Mouse (Mus musculus) brain, embryonic 18.5 days (tissue): ENCODE data around the gene Abcc4.

Experiments used
- DNase-seq: peaks from one replicate; pipeline ENCODE4 v3.0.0-alpha.2; 2012; ENCODE audit warnings: low read depth, low spot score

Gene Abcc4

DNA sequence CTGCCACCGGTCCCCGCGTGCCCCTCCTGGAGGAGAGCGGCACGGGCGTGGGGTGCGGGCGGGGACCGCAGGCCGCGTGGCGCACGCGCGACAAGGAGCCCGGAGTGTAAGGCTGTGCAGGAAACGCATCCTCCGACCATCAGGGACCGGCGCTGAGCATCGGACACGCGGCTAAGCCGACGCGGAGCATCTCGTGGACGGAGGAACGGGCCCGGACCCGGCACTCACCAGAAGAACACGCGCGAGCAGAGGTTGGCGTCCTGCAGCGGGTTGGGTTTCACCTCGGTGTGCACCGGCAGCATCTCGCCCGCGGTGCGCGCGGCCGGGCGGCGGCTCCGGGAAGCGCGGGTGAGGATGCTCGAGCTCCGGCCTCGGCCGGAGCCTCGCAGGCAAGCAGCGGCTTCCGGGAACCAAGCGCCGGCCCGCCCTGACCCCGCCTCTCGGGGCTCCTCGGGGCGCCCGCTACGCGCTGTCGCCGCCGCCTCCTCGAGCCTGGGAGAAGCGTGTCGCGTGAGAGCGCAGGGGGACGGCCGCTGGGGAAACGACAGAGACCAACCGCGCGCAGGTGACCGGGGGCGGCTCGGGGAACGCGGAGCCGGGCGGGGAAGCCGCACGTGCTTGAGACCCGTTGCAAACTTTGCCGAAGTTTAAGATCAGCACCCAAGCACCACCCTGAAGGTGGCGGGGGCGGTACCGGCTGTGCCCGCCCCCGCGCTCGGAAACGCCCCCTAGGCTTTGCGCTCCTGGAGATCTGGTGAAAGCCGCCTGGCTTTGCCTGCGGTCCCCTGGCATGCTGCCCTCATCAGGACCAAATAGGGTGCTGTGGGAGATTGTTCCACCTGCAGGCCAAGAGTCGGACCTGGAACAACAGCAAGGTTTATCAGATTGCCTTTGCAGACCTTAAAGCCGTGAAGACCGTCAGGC is at the start of gene Abcc4:
Gene Abcc4, minus strand, starts transcription at position 412 of the 924 bp plus-strand sequence.
- no peak for DNase-seq

DNA sequence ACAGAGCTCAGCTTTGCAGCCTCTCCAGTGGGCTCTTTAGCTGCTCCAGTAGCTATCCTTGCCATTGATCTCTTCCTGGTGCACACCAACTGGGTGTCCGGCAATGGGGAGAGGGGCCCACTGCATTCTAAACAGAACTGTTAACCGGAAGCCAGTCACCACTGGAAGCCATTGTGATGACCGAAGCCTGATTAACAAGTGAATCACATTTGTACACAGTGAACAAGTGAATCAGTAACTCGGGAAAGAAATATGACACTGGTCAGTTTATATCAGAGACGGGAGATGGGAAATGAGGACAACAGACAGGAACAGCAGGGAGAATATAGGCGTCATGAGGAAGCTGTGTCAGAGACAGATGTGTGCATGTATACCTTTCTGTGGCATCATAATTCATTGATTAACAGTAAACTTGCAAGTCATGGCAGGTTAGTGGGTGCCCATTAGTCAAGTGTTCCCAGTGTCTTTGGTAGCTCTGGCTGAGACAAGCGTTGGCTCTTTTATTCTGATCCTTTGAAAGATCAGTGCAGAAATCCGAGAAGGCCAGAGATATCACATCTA is 45.3 kb upstream of the Abcc4 start:
- no peak for DNase-seq

DNA sequence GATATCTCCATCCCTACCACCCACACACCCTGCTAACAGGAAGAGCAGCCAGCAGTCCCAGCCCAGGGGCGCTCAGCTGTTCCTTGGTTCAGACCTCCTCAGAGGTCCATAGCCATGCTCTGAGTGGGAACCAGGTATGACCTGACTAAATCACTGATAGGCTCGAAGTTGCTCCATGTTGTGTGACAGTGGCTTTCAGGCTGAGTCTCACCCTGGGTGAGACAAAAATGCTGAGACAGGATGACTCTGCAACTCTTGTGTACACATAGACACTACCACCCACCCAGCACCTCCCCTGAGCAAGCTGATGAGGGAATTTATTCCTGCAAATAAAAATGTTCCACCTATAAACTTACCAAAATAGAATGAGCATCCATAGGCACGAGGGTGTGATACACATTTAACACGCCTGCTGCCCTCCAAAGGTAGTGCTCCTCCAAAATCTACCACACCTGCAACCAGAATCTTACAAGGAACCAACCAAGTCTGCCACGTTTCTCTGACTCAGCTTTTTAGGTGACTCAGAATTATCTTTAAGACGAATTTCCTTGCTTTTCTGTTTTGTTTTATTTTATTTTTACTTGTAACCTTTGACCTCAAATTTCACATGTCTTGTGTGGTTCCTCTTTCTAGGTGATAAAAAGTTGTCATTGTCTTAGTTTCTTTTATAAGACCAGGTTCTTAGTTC is 44.6 kb upstream of the Abcc4 start:
- DNase-seq = no peak

GRCm38 (mm10) chr14:118749715-118750114 is 43.7 kb upstream of the Abcc4 start:
- DNase-seq = no peak

- no peak for DNase-seq
These were observed 43.0 kb upstream of the Abcc4 start for GRCm38 (mm10) chr14:118749068-118749467.

DNA sequence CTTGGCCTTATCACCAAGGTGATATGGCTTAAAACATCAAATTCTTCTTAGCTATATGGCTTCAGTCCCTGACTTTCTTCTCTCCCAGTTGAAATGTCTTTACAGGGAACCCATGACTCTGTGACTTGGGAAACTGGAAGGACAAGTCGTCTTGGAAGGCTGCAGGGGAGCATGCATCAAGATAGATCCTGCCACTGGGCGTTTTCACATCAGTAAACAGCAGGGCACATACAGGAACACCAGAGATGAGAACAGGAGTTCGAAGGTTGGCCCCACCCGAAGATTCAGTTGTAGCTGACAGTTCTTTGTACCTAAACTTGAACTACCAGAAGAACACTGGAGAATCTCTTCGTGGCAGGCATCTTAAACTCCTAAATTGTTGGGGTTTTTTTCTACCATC is 36.8 kb upstream of the Abcc4 start:
- no peak for DNase-seq

- DNase-seq = no peak
These were observed 35.8 kb upstream of the Abcc4 start for GRCm38 (mm10) chr14:118741780-118742179.

- no peak for DNase-seq
These were observed 31.4 kb upstream of the Abcc4 start for GRCm38 (mm10) chr14:118737251-118737888.

- DNase-seq = peak; percentile 32
These were observed 29.1 kb upstream of the Abcc4 start for GRCm38 (mm10) chr14:118735114-118735513.

- no peak for DNase-seq
These were observed 27.1 kb upstream of the Abcc4 start for GRCm38 (mm10) chr14:118733146-118733545.

DNA sequence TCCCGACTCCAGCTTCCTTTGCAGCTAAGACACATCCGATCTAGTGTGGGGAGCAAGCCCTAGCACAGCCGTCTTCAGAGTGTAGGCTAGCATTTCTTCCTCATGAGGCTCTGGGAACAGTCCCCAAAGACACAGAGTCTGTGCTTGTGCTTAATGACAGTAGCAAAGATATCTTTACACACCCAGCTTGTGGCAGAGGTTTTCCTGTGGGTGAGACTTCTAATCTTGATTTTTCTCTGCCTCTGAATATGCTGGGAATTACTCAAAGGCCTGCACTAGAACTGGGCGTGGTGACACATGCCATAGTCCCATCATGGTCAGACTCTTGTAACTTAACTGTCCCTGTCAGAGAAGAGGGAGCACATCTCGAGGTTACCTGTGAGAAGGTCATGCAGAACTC is 24.6 kb upstream of the Abcc4 start:
- DNase-seq = no peak

- no peak for DNase-seq
These were observed 19.4 kb upstream of the Abcc4 start for GRCm38 (mm10) chr14:118725467-118725866.

GRCm38 (mm10) chr14:118723920-118724693 is 18.1 kb upstream of the Abcc4 start:
- no peak for DNase-seq

DNA sequence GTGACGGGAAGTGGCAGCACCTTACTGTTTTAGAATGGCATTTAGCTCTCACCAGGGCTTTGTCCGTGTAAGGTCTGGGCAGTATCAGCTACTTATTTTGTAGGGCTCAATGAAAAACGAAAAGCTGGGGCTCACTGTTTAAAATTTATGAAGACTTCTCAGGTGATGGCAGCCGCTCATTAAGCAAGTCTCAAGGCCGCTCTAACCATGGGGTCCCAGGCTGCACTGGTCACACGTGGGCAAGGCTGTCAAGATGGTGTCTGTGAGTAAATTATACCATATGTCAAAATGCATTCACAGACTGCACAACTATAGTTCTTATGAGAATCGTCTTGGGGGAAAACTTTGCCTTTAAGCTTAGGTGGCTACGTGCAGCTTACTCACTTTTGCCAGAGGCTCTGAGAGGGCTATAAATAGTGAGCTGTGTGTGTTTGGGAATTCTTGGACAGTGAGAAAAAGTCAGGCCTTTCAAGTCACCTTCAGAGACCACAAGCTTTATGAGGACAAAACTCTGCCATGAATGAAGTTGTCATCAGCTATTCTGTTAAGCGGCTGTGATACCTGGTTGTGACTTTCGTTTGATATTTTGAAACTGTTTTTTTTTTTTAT is 13.7 kb upstream of the Abcc4 start:
- DNase-seq = no peak

DNA sequence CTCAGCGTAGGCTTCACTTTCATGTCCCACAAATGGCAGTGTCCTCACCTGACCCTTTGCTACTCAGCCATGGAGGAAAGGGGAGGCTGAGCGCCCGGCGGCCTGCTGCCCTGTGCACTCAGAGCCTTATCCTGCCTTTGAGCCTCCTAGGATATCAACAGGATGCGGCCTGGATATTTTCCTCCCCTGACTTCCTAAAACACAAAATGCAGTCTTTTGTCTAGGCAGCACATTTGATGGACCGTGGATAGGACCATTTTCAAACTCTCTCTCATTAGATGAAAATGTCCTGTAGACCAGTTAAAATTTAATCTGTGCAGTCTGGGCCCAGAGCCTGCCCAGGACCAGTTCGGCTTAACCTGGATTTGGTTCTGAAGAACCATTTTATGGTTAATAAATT is 12.6 kb upstream of the Abcc4 start:
- no peak for DNase-seq

DNA sequence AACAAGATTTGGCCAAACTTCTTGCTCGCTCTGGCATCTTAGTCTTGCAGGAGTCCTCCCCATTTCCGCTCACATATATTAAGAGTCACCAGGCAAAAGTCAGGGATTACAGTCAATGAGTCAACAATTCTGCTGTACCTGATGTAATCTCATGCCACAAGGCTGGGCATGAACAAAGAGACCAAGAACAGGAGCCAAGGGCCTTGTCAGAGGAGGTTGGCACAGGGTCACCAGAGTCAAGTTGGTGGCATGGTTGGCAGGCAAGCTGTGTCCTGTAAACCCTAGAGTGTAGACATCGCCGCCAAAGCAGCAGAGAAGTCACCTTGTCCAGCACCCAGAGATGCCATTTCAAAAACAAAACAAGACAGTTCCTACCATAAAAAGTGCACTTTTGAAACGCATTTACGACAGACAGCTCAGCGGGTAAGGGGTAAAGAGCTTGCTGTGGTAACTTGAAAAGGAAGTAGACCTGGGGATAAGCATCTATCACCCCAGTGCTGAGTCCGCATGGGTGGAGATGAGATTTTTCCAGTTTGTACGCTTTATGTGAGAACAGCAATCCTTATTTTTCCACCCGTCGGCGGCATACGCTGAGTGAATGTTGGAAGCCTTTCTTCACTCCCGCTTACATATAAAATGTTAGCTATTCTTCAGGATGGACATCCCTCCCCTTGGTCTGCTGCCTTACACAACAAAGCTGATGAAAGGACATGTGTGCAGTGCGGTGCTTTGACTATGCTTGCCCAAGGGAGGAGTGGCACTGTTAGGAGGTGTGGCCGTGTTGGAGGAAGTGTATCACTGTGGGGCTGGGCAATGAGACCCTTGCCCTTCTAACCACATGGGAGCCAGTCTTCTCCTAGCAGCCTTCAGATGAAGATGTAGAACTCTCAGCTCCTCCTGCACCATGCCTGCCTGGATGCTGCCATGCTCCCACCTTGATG is 10.6 kb upstream of the Abcc4 start:
- no peak for DNase-seq

- DNase-seq = no peak
These were observed 8.7 kb upstream of the Abcc4 start for GRCm38 (mm10) chr14:118714720-118715119.

DNA sequence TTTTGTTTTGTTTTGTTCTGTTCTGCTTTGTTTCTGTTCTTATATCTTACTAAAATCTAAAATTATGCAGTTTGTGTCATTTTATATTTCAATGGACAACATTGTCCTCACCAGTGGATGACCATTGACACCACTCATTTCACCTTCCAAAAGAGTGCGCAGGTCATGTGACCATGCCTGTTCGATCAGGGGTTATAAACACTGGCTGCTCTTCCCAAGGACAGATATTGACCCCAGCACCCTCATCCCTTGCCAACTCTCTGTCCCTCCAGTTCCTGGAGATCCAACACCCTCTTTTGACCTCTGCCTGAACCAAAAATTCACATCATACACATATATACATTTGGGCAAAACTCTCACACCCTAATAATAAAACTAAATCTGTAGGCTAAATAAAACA is 8.3 kb upstream of the Abcc4 start:
- no peak for DNase-seq

DNA sequence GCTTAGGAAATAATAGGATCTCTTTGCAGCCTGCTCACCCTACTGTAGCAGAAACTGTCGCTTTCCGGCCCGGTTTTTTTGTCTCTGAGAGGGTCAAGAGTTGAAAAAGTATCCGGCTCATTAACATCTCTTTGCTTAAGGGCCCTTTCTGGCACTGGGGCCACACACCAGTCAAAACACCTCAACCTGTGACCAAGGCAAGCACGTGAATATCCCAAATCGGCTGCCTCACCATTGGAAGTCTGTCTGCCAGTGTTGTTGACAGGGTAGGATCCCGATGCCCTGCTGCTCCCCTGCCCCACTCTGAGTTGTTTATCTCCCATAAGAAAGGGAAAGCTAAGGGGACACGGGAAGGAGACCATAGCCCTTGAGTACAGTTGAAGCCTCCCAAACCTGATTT is 7.8 kb upstream of the Abcc4 start:
- no peak for DNase-seq

DNA sequence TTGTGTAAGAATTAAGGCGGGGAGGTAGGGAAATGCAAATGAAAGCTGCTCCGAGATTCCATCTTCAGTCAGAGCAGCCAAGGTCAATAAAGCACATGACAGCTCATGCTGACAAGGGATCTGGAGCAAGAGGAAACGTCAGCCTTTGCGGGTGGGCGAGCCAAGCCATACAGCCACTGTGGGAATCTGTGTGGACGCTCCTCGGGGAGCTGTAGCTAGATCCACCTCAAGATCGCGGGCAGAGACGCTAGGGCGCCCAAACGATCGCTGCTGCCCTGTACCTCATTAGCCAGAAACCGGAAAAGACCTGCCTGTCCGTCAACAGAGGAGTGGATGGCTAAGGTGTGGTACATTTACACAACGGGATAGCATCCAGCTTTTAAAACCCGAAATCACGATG is 7.4 kb upstream of the Abcc4 start:
- no peak for DNase-seq
